Mouse (Mus musculus): ENCODE measurements around the gene Gm49339. TPM values are rescaled to one million over a fixed set of nuclear protein-coding genes. Genes with fewer than 3 reads are reported as not detected.

Gm49339 gene
- polyA plus RNA-seq (2015; fragmentation: Nextera tagmentation; extraction: Ambion mirVana), result 1.2 and 2.0 TPM in 2 replicates

DNA sequence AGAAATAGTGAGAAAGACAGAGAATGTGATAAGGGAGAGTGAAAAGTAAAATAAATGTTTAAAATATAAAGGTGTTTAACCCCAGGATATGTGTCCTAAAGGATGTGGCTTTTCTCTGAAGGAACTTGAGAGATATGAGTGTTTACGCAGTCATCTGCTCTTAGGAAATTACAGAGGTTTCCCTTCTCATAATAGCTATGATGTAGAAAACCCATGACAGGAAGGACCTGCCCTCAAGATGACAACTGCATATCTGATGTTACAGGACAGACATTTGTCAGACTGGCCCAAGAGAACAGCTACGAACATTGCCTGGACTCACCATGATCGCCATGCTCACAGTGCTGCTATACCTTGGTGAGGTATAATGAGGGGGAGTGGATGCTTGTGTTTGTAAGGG lies at the start of gene Gm49339, which contains the start of gene Lilr4b:
TSS of gene Gm49339 (plus strand) at position 216 of the 400 bp plus-strand sequence.
TSS of gene Lilr4b (plus strand) at position 236 of the 400 bp plus-strand sequence.

DNA sequence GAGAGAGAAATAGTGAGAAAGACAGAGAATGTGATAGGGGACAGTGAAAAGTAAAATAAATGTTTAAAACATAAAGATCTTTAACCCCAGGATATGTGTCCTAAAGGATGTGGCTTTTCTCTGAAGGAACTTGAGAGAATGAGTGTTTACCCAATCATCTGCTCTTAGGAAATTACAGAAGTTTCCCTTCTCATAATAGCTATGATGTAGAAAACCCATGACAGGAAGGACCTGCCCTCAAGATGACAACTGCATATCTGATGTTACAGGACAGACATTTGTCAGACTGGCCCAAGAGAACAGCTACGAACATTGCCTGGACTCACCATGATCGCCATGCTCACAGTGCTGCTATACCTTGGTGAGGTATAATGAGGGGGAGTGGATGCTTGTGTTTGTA lies 10.3 kb downstream of the Gm49339 start, which contains the start of gene Lilrb4a:
TSS of gene Lilrb4a (plus strand) at position 266 of the 400 bp plus-strand sequence.

Other genes starting within 250 kb of the Gm49339 start
- 3.9 and 4.4 TPM in 2 replicates for gene Lilr4b, start within 50 bp of the Gm49339 start, polyA plus RNA-seq (2015; fragmentation: Nextera tagmentation; extraction: Ambion mirVana)
- 6.6 and 8.2 TPM in 2 replicates for gene Lilrb4a, start 10.3 kb downstream of the Gm49339 start, polyA plus RNA-seq (2015; fragmentation: Nextera tagmentation; extraction: Ambion mirVana)
- 0.29 TPM in 1 of 2 replicates, not detected in the other for gene Fam162b, start 109.9 kb downstream of the Gm49339 start, polyA plus RNA-seq (2015; fragmentation: Nextera tagmentation; extraction: Ambion mirVana)
- not detected in 2 replicates for gene Gprc6a, start 150.8 kb downstream of the Gm49339 start, polyA plus RNA-seq (2015; fragmentation: Nextera tagmentation; extraction: Ambion mirVana)
- not detected in 2 replicates for gene Rfx6, start 197.1 kb downstream of the Gm49339 start, polyA plus RNA-seq (2015; fragmentation: Nextera tagmentation; extraction: Ambion mirVana)